Mouse (Mus musculus): ENCODE measurements around the gene Camsap1. TPM values are rescaled to one million over a fixed set of nuclear protein-coding genes. Genes with fewer than 3 reads are reported as not detected.

The Camsap1 gene
- polyA plus RNA-seq, 1 experiment from 2014 or later, result 101 TPM

DNA sequence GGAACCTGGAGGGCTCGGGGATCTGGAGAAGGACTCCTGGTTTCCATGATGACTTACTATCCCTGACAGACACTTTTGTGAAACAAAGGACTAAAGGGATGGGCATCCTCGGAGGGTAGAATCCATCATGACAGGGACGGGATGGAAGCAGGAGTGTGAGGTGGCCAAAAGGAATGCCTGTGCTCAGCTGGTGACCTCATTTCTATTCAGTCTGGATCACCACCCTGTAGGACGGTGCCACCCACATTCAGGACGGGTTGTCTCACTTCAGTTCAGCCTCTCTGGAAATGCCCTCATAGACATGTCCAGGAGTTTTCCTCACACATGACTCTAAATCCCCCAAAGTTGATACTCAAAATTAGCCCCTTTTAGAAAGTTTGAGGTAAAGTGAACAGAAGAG is 3.5 kb upstream of the Camsap1 start:
- H3K9ac ChIP-seq, result no peak overlapping the region
- peaks cover 12% of the 10 kb centered on the region for H3K4me1 ChIP-seq (replicated peaks; ENCODE audit: control insufficient read depth, insufficient read depth, low read length)
- H3K36me3 ChIP-seq (replicated peaks; ENCODE audit: control insufficient read depth, insufficient read depth), result no peaks in the 10 kb centered on the region
- no peaks in the 10 kb centered on the region for H3K9me3 ChIP-seq (ENCODE audit: control insufficient read depth, low read length)
- 48% methylated on average over 5 of the region's 5 CpGs for whole genome bisulfite sequencing
- no peaks in the 10 kb centered on the region for H3K27me3 ChIP-seq (ENCODE audit: control insufficient read depth, insufficient read depth, low read length)
- no peak overlapping the region for H3K27ac ChIP-seq
- no peak for ATAC-seq (ENCODE audit: low FRiP score)
- DNase-seq (ENCODE audit: low spot score), result no peak
- no peak overlapping the region for H3K4me2 ChIP-seq (replicated peaks)
- no peak overlapping the region for H3K4me3 ChIP-seq (replicated peaks; ENCODE audit: low read length)

DNA sequence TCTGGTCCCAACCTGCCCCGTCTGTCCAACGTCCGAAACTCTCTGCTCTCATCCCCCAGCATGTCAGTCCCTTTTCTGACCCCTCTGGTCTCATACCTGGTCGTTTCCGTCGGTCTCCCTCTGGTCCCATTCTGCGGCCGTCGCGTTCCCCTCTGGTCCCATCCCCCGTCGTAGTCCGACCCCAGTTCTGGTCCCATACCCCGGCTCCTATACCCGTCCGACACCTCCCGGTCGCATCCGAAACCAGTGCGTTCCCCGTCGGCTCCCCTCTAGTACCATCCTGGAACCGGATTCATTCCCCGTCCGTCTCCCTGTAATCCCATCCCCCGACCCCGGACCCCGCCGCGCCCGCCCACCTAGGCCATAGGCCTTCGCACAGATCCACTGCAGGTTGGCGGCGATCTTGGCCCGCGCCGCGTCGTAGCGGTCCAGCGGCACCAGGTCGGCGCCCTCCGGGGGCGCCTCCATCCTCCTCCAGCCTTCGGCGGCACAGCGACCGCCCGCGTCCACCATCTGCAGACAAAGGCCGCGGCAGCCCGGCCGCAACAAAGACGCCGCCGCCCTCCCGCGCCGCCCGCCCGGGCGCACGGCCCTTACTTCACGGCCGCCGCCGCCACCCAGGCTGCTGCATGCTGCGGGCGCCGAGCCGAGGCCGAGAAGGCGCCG is 523 bp downstream of the Camsap1 start:
- DNase-seq (ENCODE audit: low spot score) (no peak), ATAC-seq (ENCODE audit: low FRiP score) (peak; percentile 3)
- Histone ChIP-seq H3K27me3 (ENCODE audit: control insufficient read depth, insufficient read depth, low read length) (no peaks in the 10 kb centered on the region), H3K4me2 (replicated peaks) (peak overlapping the region; percentile 78), H3K4me1 (replicated peaks; ENCODE audit: control insufficient read depth, insufficient read depth, low read length) (peaks cover 43% of the 10 kb centered on the region), H3K9me3 (ENCODE audit: control insufficient read depth, low read length) (no peaks in the 10 kb centered on the region), H3K4me3 (replicated peaks; ENCODE audit: low read length) (peak overlapping the region; percentile 96), H3K36me3 (replicated peaks; ENCODE audit: control insufficient read depth, insufficient read depth) (0 out of 2 replicates have a peak, but pooled peaks cover 4% of the 10 kb centered on the region), H3K27ac (peak overlapping the region; percentile 96), H3K9ac (peak overlapping the region; percentile 98)
- WGBS, result under 1% methylated on average over 56 of the region's 76 CpGs

DNA sequence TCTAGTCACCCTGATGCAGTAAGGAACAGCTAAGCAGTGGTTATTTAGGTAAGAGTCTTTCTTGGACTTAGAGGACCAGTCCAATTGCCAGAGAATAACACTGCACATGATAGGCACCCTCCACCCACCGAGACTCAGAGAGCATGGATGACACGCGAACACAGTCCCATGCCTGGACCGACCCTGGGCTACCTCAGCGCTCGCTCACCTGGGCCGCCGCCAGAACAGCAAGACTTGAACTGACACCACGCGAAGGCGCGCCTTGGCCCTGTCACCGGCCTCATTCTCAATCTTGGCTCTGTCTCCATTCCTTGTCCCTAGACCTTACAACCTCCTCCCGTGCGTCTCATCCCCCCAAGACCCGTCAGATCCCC is 1.0 kb downstream of the Camsap1 start:
- Histone ChIP-seq H3K27me3 (ENCODE audit: control insufficient read depth, insufficient read depth, low read length) (no peaks in the 10 kb centered on the region), H3K9ac (peak overlapping the region; percentile 98), H3K9me3 (ENCODE audit: control insufficient read depth, low read length) (no peaks in the 10 kb centered on the region), H3K4me2 (replicated peaks) (peak overlapping the region; percentile 78), H3K4me1 (replicated peaks; ENCODE audit: control insufficient read depth, insufficient read depth, low read length) (peaks cover 44% of the 10 kb centered on the region), H3K4me3 (replicated peaks; ENCODE audit: low read length) (peak overlapping the region; percentile 96), H3K36me3 (replicated peaks; ENCODE audit: control insufficient read depth, insufficient read depth) (0 out of 2 replicates have a peak, but pooled peaks cover 4% of the 10 kb centered on the region), H3K27ac (peak overlapping the region; percentile 96)
- no peak for DNase-seq (ENCODE audit: low spot score)
- 0% methylated on average over 16 of the region's 16 CpGs for WGBS
- ATAC-seq (ENCODE audit: low FRiP score), result no peak

DNA sequence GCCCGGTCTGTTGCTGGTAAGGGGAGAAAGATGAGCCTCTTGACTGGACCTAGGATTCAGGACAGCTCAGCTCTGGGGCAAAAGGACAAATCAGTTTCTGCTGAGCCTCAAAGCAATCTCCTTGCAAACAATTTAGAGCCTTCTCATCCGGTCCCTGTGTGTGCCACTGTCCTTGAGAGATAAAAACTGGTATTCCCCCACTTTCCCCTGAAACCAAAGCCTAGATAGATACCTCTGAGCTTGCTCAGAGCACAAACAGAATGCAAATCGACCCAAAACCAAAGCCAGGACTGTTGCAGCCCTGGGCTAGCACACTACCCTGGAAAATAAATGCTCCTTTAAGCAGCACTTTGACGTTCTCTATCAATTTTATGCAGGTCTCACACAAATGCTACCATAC is 4.1 kb downstream of the Camsap1 start:
- ATAC-seq (ENCODE audit: low FRiP score) (no peak), DNase-seq (ENCODE audit: low spot score) (no peak)
- Histone ChIP-seq H3K27ac (no peak overlapping the region), H3K4me1 (replicated peaks; ENCODE audit: control insufficient read depth, insufficient read depth, low read length) (peaks cover 42% of the 10 kb centered on the region), H3K4me2 (replicated peaks) (no peak overlapping the region), H3K27me3 (ENCODE audit: control insufficient read depth, insufficient read depth, low read length) (no peaks in the 10 kb centered on the region), H3K36me3 (replicated peaks; ENCODE audit: control insufficient read depth, insufficient read depth) (0 out of 2 replicates have a peak, but pooled peaks cover 4% of the 10 kb centered on the region), H3K9ac (no peak overlapping the region), H3K4me3 (replicated peaks; ENCODE audit: low read length) (no peak overlapping the region), H3K9me3 (ENCODE audit: control insufficient read depth, low read length) (no peaks in the 10 kb centered on the region)
- 86% methylated on average over 4 of the region's 4 CpGs for WGBS

DNA sequence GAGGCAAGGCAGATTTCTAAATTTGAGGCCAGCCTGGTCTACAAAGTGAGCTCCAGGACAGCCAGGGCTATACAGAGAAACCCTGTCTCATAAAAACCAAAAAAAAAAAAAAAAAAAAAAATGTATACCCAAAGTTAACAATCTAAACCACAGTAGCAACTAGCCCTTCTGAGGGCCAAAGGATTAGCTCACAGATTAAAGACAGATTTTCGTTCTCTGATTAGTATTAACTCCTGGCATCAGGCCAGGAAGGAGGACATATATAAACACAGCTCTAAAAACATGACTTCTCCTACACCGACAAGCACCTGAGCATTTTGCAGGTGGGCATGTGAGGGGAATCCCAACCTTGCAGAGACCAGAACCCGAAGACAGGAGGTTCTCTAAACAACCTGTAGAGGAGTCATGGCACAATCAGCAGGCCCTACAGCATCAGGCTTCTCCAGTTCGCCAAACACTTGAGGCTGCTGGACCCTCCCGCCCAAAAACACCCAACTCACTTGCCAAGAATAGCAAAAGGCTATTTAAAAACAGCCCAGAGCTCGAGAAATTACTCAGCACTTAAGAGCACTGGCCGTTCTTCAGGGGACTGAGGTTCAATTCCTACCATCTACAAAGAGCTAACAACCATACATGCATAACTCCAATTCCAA is 5.4 kb downstream of the Camsap1 start:
- no peak overlapping the region for H3K9ac ChIP-seq
- H3K4me2 ChIP-seq (replicated peaks), result no peak overlapping the region
- H3K4me1 ChIP-seq (replicated peaks; ENCODE audit: control insufficient read depth, insufficient read depth, low read length), result peaks cover 41% of the 10 kb centered on the region
- H3K9me3 ChIP-seq (ENCODE audit: control insufficient read depth, low read length), result no peaks in the 10 kb centered on the region
- ATAC-seq (ENCODE audit: low FRiP score), result no peak
- no peak overlapping the region for H3K27ac ChIP-seq
- WGBS, result 85% methylated on average over 7 of the region's 7 CpGs
- no peak overlapping the region for H3K4me3 ChIP-seq (replicated peaks; ENCODE audit: low read length)
- peaks cover 6% of the 10 kb centered on the region for H3K36me3 ChIP-seq (replicated peaks; ENCODE audit: control insufficient read depth, insufficient read depth)
- no peak for DNase-seq (ENCODE audit: low spot score)
- no peaks in the 10 kb centered on the region for H3K27me3 ChIP-seq (ENCODE audit: control insufficient read depth, insufficient read depth, low read length)

DNA sequence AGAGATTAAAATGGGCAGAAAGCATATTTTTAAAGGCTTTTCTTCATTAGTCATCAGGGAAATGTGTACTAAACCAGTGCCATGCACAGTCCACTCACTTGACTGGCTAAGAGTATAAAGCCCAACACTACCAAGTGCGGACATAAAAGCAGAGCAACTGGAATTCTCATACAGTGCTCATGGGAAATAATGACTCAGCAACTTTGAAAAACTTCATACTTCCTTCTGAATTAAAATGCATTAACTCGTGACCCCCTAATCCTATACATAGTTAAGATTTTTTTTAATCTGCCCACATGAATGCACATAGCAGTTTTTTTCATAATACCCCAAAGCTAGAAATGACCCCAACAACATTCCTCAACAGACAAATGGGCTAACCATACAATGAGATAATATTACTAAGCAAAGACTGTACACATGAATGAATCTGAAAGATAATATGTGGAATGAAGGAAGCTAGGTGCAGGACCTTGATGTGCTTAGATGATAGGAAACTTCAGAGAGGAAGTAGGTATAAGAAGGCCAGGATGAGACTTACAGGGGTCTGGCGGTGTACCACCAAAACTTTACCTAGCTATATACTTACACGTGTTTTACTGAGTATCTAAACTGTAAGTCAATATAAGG is 7.8 kb downstream of the Camsap1 start:
- no peak overlapping the region for H3K4me2 ChIP-seq (replicated peaks)
- H3K27me3 ChIP-seq (ENCODE audit: control insufficient read depth, insufficient read depth, low read length), result no peaks in the 10 kb centered on the region
- no peak overlapping the region for H3K4me3 ChIP-seq (replicated peaks; ENCODE audit: low read length)
- whole genome bisulfite sequencing, result 90% methylated on average over 4 of the region's 4 CpGs
- H3K9me3 ChIP-seq (ENCODE audit: control insufficient read depth, low read length), result no peaks in the 10 kb centered on the region
- no peak overlapping the region for H3K27ac ChIP-seq
- peaks cover 27% of the 10 kb centered on the region for H3K4me1 ChIP-seq (replicated peaks; ENCODE audit: control insufficient read depth, insufficient read depth, low read length)
- no peak overlapping the region for H3K9ac ChIP-seq
- H3K36me3 ChIP-seq (replicated peaks; ENCODE audit: control insufficient read depth, insufficient read depth), result peaks cover 10% of the 10 kb centered on the region
- ATAC-seq (ENCODE audit: low FRiP score) (no peak), DNase-seq (ENCODE audit: low spot score) (no peak)

DNA sequence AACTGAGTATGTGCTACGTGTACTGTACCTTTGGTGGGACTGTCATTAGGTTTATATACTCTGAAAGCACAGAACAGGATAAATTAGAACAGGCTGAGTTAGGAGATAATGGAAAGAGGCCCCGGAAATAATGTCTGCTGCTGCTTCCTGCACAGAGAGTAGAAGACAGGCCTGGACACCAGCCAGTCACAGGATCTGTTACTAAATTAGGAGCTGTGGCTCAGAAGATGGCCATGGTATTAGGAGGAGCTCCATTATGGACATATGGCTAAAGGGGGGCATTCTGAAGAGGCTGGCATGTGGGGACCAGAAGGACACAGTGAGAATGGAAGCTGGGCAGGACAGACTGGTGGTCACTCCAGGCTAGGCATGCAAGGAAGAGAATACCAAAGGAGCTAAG is 12.7 kb downstream of the Camsap1 start:
- no peak overlapping the region for H3K4me2 ChIP-seq (replicated peaks)
- DNase-seq (ENCODE audit: low spot score) (no peak), ATAC-seq (ENCODE audit: low FRiP score) (no peak)
- WGBS, result 87% methylated on average over 2 of the region's 2 CpGs
- no peak overlapping the region for H3K27ac ChIP-seq
- no peak overlapping the region for H3K4me3 ChIP-seq (replicated peaks; ENCODE audit: low read length)
- H3K36me3 ChIP-seq (replicated peaks; ENCODE audit: control insufficient read depth, insufficient read depth), result peaks cover 19% of the 10 kb centered on the region
- H3K27me3 ChIP-seq (ENCODE audit: control insufficient read depth, insufficient read depth, low read length), result no peaks in the 10 kb centered on the region
- H3K9ac ChIP-seq, result no peak overlapping the region
- H3K9me3 ChIP-seq (ENCODE audit: control insufficient read depth, low read length), result no peaks in the 10 kb centered on the region
- H3K4me1 ChIP-seq (replicated peaks; ENCODE audit: control insufficient read depth, insufficient read depth, low read length), result peaks cover 4% of the 10 kb centered on the region; the same call in 1 of the 2 replicates

DNA sequence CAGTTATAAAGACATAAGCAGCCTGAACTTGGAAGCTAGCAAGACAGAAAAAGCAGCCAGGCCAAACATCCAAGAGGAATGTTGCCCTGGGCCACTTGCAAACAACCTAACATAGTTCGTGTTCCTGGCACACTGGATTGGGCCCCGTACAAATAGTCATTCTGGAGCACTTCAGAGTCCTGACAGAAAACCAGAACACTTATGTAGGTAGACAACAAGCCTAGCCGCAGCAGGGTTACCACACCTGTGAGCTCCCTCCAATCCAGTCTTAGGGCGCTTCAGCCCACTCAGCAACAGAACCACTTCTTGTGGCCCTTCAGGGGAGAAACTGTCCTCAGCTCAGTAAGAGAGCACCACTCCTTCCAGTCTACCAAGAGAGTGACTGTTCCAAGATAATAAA is 13.8 kb downstream of the Camsap1 start:
- DNase-seq (ENCODE audit: low spot score) (no peak), ATAC-seq (ENCODE audit: low FRiP score) (no peak)
- Histone ChIP-seq H3K4me1 (replicated peaks; ENCODE audit: control insufficient read depth, insufficient read depth, low read length) (peaks cover 4% of the 10 kb centered on the region; the same call in 1 of the 2 replicates), H3K4me3 (replicated peaks; ENCODE audit: low read length) (no peak overlapping the region), H3K4me2 (replicated peaks) (no peak overlapping the region), H3K27ac (no peak overlapping the region), H3K27me3 (ENCODE audit: control insufficient read depth, insufficient read depth, low read length) (no peaks in the 10 kb centered on the region), H3K36me3 (replicated peaks; ENCODE audit: control insufficient read depth, insufficient read depth) (peaks cover 30% of the 10 kb centered on the region), H3K9me3 (ENCODE audit: control insufficient read depth, low read length) (no peaks in the 10 kb centered on the region), H3K9ac (no peak overlapping the region)
- WGBS, result 97% methylated on average over 4 of the region's 4 CpGs

DNA sequence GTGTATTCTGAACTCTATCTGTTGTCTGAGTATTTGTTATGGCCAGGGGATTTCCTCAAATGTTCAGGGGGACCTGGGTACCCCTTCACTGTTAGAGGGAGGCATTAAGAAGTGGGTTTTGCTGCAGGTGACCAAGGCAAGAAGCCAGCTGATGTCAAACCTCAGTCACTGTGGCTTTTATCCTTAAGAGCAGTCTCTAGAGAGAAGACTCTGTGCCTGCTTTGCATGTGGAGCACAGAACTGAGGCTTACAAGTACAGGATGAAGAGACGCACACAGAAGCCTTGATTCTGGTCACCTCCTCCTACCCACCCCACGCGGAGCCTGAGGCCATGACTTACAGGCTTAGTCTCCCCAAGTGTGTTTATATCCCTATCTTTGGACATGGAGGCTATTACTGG is 33.8 kb downstream of the Camsap1 start:
- no peak for DNase-seq (ENCODE audit: low spot score)
- no peak for ATAC-seq (ENCODE audit: low FRiP score)
- Histone ChIP-seq H3K9me3 (ENCODE audit: control insufficient read depth, low read length) (no peaks in the 10 kb centered on the region), H3K27ac (no peak overlapping the region), H3K4me1 (replicated peaks; ENCODE audit: control insufficient read depth, insufficient read depth, low read length) (no peaks in the 10 kb centered on the region), H3K27me3 (ENCODE audit: control insufficient read depth, insufficient read depth, low read length) (no peaks in the 10 kb centered on the region), H3K4me2 (replicated peaks) (no peak overlapping the region), H3K4me3 (replicated peaks; ENCODE audit: low read length) (no peak overlapping the region), H3K36me3 (replicated peaks; ENCODE audit: control insufficient read depth, insufficient read depth) (peaks cover 80% of the 10 kb centered on the region), H3K9ac (no peak overlapping the region)
- 92% methylated on average over 3 of the region's 3 CpGs for WGBS
